Mouse (Mus musculus): ENCODE data around the gene Rbm39. TPM values are rescaled to one million over a fixed set of nuclear protein-coding genes. Genes with fewer than 3 reads are reported as not detected.

Gene Rbm39
- total and polyA plus RNA-seq, 2 experiments from 2014 or later, result 250 to 448 TPM

DNA sequence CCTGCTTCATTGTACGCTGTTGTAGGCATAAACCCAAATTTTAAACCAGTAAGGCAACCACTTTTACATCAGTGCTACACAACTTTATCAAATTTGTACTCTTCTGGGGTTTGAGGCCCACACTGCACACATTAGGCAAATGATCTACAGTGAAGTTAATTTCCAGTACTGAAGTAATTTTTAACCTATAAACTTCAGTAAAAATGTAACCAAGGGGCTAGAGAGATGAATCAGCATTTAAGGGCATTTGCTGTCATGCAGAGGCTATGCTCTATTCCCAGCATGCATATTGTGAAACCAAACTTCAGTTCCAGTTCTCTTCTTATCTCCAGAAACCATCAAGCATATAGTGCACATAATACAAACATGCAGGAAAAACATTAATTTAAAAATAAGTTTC lies 14.6 kb downstream of the Rbm39 start:
- no peaks in the 10 kb centered on the region for H3K27me3 ChIP-seq (ENCODE audit: insufficient read depth, low read length)
- ATAC-seq (no peak), DNase-seq (ENCODE audit: low spot score) (no peak)
- peaks cover 58% of the 10 kb centered on the region for H3K36me3 ChIP-seq (ENCODE audit: insufficient read depth, low read length)
- H3K4me1 ChIP-seq (ENCODE audit: insufficient read depth, low read length), result no peaks in the 10 kb centered on the region
- no peak overlapping the region for H3K4me2 ChIP-seq (ENCODE audit: low read depth, low read length)
- no peak for TF ChIP-seq CTCF (IDR thresholded peaks at IDR 0.05; ENCODE audit: low read depth)
- no peaks in the 10 kb centered on the region for H3K9me3 ChIP-seq (ENCODE audit: low read length)
- H3K9ac ChIP-seq (replicated peaks; ENCODE audit: low read length), result no peak overlapping the region
- WGBS, result 97% methylated on average over 1 of the region's 1 CpGs
- no peak overlapping the region for H3K27ac ChIP-seq
- H3K4me3 ChIP-seq (ENCODE audit: low read length), result no peak overlapping the region

DNA sequence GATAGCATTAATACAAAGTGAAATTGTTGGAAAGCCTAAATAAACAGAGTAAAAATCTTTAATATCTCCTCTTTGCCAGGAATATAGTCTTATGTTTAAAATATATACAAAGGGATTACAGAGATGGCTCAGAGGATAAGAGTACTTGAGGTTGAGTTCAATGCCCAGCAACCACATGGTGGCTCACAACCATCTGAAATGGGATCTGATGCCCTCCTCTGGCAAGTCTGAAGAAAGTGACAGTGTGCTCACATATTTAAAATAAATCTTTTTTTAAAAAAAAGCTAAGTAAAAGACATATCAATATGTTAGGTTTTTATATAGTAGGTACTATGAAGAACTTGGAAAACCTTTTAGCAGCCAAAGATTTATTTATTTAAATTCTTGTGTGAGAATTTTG lies 28.5 kb downstream of the Rbm39 start:
- H3K4me2 ChIP-seq (ENCODE audit: low read depth, low read length), result no peak overlapping the region
- H3K27ac ChIP-seq, result no peak overlapping the region
- TF ChIP-seq CTCF (IDR thresholded peaks at IDR 0.05; ENCODE audit: low read depth), result peak; percentile 27; the same call in 1 of the 2 replicates
- DNase-seq (ENCODE audit: low spot score) (no peak), ATAC-seq (no peak)
- no peaks in the 10 kb centered on the region for H3K27me3 ChIP-seq (ENCODE audit: insufficient read depth, low read length)
- H3K9me3 ChIP-seq (ENCODE audit: low read length), result no peaks in the 10 kb centered on the region
- H3K9ac ChIP-seq (replicated peaks; ENCODE audit: low read length), result no peak overlapping the region
- no peaks in the 10 kb centered on the region for H3K4me1 ChIP-seq (ENCODE audit: insufficient read depth, low read length)
- H3K36me3 ChIP-seq (ENCODE audit: insufficient read depth, low read length), result peaks cover 37% of the 10 kb centered on the region
- H3K4me3 ChIP-seq (ENCODE audit: low read length), result no peak overlapping the region

DNA sequence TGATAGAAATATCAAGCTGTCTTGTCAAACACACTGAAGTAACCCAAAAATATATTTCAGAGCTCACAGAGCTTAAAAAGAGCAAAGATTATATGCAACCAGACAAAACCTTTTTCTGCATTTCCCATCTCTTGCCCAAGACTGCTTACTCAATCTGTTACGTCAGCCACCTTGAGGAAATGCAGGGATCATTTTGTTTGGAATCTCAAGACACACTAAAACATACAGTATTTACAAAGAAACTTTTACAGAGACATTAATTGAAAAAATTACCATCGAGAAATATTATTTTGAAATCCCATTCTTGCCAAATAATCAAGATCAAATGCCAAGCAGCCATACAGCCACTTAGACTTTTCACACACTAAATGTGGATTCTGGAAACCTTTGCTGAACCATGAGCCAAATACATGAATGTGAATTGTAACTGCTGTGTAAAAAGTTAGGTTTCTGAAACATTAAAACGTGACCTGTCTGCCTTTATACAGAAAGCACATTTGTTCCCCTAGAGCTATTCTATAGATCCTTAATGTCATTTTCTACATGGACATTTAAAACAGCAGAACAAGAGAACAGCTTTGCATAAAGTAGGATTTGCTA lies 32.6 kb downstream of the Rbm39 start:
- Histone ChIP-seq H3K4me3 (ENCODE audit: low read length) (no peak overlapping the region), H3K4me2 (ENCODE audit: low read depth, low read length) (no peak overlapping the region), H3K9me3 (ENCODE audit: low read length) (no peaks in the 10 kb centered on the region), H3K4me1 (ENCODE audit: insufficient read depth, low read length) (peaks cover 7% of the 10 kb centered on the region; the same call in 1 of the 2 replicates), H3K36me3 (ENCODE audit: insufficient read depth, low read length) (peaks cover 30% of the 10 kb centered on the region), H3K9ac (replicated peaks; ENCODE audit: low read length) (no peak overlapping the region), H3K27ac (no peak overlapping the region), H3K27me3 (ENCODE audit: insufficient read depth, low read length) (no peaks in the 10 kb centered on the region)
- DNase-seq (ENCODE audit: low spot score), result no peak
- ATAC-seq, result no peak
- TF ChIP-seq CTCF (IDR thresholded peaks at IDR 0.05; ENCODE audit: low read depth), result no peak
- WGBS, result 84% methylated on average over 3 of the region's 3 CpGs

DNA sequence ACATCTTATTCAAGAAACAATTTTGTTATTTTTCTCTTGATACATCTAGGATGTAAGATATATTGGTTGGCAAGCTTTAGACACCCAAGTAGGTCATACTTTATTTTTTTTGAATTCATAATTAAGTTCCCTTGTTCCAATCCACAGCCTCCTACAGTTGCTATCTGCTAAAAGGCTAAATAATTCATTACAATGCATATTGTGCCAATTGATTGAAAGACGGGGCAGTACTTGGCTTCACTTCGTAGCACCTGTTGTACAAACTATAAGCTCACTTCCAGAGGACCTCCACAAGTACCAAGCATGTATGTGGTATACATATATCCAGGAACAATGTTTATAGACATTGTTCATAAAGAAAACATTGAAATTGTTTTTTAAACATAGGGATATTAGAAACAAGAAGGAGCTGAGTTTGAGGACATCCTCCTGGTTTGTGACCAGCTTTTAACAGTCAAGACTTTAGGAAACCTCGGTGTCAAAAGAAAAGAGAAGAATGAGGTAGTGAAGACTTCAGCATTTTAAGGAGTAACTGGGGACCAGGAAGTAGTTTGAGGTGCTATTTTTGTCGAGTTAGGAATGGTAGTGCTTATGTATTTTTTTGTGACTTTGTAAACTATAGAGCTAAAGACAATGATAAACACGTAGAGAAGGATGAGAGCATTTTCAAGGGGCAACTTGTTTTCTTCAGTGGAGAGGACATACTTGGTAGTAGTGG lies 33.6 kb downstream of the Rbm39 start:
- Histone ChIP-seq H3K9me3 (ENCODE audit: low read length) (no peaks in the 10 kb centered on the region), H3K4me3 (ENCODE audit: low read length) (no peak overlapping the region), H3K27ac (no peak overlapping the region), H3K9ac (replicated peaks; ENCODE audit: low read length) (no peak overlapping the region), H3K36me3 (ENCODE audit: insufficient read depth, low read length) (peaks cover 30% of the 10 kb centered on the region), H3K4me1 (ENCODE audit: insufficient read depth, low read length) (peaks cover 7% of the 10 kb centered on the region; the same call in 1 of the 2 replicates), H3K27me3 (ENCODE audit: insufficient read depth, low read length) (no peaks in the 10 kb centered on the region), H3K4me2 (ENCODE audit: low read depth, low read length) (no peak overlapping the region)
- ATAC-seq (no peak), DNase-seq (ENCODE audit: low spot score) (no peak)
- WGBS, result 58% methylated on average over 5 of the region's 5 CpGs
- TF ChIP-seq CTCF (IDR thresholded peaks at IDR 0.05; ENCODE audit: low read depth), result no peak

DNA sequence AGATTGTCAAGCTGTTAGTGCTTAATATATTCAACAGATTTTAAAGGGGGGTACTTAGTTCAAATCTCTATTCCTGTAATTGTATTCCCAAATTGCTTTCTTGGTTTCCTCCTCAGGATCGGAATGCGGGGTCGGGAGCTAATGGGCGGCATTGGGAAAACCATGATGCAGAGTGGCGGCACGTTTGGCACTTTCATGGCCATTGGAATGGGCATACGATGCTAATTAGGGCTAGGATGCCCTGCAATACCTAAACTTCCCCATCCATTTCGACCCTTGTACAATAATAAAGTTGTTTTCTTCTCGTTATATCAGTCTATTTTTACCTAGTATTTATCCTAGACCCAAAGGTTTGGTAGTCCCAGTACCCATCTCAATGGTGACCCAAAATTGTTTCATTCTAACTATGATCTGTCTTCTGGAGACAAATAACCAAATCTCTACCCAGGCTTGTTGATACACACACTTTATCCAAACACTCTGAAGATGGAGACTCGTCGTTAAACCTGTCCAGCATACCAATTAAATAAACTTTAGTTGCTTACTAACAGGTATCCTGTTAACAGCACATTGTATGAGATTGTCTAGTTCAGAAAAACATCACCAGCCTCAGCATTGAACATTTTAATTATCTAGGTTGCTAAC lies 34.4 kb downstream of the Rbm39 start:
- no peak overlapping the region for H3K4me3 ChIP-seq (ENCODE audit: low read length)
- 62% methylated on average over 11 of the region's 11 CpGs for WGBS
- no peak for ATAC-seq
- TF ChIP-seq CTCF (IDR thresholded peaks at IDR 0.05; ENCODE audit: low read depth), result no peak
- no peak overlapping the region for H3K9ac ChIP-seq (replicated peaks; ENCODE audit: low read length)
- H3K27ac ChIP-seq, result no peak overlapping the region
- H3K9me3 ChIP-seq (ENCODE audit: low read length), result no peaks in the 10 kb centered on the region
- H3K4me1 ChIP-seq (ENCODE audit: insufficient read depth, low read length), result peaks cover 7% of the 10 kb centered on the region; the same call in 1 of the 2 replicates
- peak overlapping the region; percentile 67 for H3K4me2 ChIP-seq (ENCODE audit: low read depth, low read length)
- no peaks in the 10 kb centered on the region for H3K27me3 ChIP-seq (ENCODE audit: insufficient read depth, low read length)
- peaks cover 30% of the 10 kb centered on the region for H3K36me3 ChIP-seq (ENCODE audit: insufficient read depth, low read length)
- no peak for DNase-seq (ENCODE audit: low spot score)

DNA sequence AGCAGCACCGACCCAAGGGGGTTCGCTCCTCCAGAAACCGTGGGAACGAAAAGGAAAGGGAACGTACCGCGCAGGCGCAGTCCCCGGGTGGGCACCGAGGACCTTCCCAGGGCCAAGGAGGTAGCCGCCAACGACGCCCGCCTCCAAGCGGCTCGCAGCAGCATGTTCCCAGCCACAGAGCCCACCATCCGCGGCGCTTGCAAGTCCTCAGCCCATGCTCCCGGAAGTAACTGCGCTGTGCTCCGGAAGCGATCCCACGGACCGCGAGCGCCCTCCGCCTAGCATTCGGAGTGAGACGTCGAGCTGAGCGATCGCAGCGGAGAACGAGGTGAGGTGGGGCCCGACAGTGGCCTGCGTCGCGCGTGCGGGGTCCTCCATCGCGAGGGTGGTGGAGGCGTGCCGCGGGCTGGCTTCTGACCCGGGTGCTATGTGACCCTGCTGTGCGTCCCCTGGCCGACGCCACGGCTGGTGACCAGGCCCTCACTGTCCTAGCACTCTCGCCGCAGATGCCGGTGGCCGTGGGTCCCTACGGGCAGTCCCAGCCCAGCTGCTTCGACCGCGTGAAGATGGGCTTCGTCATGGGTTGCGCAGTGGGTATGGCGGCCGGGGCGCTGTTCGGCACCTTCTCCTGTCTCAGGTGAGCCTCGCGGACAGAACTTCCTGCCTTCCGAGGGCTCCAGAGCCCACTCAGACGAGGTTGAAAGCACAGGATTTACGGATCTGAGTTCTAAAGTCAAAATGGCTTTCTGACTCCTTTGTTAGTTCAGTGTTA lies 35.9 kb downstream of the Rbm39 start, which contains the start of the genes Romo1 and Nfs1:
TSS of gene Romo1 (plus strand) at position 87 of the 772 bp plus-strand sequence.
TSS of gene Nfs1 (minus strand) at position 234 of the 772 bp plus-strand sequence.
- peak; percentile 79 for TF ChIP-seq CTCF (IDR thresholded peaks at IDR 0.05; ENCODE audit: low read depth)
- H3K4me3 ChIP-seq (ENCODE audit: low read length), result peak within 1 kb of the TSS; percentile 57
- peaks cover 21% of the 10 kb centered on the region for H3K36me3 ChIP-seq (ENCODE audit: insufficient read depth, low read length)
- H3K4me1 ChIP-seq (ENCODE audit: insufficient read depth, low read length), result peaks cover 7% of the 10 kb centered on the region; the same call in 1 of the 2 replicates
- no peaks in the 10 kb centered on the region for H3K9me3 ChIP-seq (ENCODE audit: low read length)
- peak within 1 kb of the TSS; percentile 83 for H3K27ac ChIP-seq
- DNase-seq (ENCODE audit: low spot score) (peak; percentile 98), ATAC-seq (peak; percentile 100)
- WGBS, result 3% methylated on average over 65 of the region's 70 CpGs
- peak within 1 kb of the TSS; percentile 62 for H3K9ac ChIP-seq (replicated peaks; ENCODE audit: low read length)
- H3K27me3 ChIP-seq (ENCODE audit: insufficient read depth, low read length), result no peaks in the 10 kb centered on the region
- peak within 1 kb of the TSS; percentile 67 for H3K4me2 ChIP-seq (ENCODE audit: low read depth, low read length)
